ENCODE assay signal across 10 mouse cellular contexts in the genomic region with DNA sequence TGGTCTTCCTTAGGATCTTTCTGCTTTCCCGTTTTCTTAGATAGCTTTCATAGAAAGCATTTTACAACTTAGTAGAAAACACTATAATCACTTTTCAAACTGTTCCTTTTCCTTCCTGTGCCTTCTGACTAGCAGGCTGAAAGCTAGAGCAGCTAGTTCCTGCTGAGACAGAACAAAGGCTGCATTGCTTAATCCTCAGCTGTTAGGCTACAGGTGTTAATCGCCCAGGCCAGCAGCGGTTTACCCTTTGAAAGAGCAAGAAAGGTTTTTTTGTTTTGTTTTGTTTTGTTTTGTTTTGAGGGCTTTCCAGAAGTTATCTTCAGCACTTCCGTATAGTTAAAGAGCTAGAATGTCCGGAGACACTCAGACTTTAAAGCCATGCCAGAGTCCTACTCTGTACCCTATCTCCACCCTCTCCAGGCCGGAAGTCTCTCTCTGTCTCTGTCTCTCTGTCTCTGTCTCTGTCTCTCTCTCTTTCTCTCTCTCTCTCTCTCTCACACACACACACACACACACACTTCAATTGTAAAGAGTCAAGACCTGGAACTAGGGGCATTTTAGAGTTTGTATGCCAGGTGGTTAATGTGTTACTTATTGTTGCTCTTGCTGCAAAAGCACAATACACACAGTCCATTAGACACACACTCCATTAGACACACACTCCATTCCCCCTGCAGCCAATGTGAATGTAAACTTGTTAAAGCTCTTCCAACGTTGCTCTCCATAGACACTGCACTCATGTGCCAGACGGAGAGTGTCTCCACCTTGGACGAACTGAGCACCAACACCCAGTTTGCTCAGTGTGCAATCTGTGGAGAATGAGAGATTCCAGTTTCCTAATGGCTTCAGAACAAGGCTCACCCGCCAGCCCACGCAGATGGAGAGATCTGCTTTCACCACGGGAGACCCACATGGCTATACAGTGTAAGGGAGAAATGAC. TPM values are rescaled to one million over a fixed set of nuclear protein-coding genes. Genes with fewer than 3 reads are reported as not detected.
DNase-seq lines count a peak whose midpoint lies in the region; ATAC-seq and TF ChIP-seq lines count a peak whose summit lies in the region.
"Had no signal": no experiment of that assay in that cellular context is flagged by ENCODE, and none has a peak within 500 bp of the region (broad histone marks: within the 10 kb centered on the region; RNA-seq: fewer than 3 reads in every experiment).

No protein-coding gene starts in this region.

- no peaks in the 10 kb centered on the region; the same call in 1 of the 2 replicates for H3K4me1 ChIP-seq in forebrain, embryonic 16.5 days (replicated peaks; ENCODE audit: control insufficient read depth, insufficient read depth, low read length)
- no peaks in the 10 kb centered on the region for H3K4me1 ChIP-seq in forebrain, embryonic 11.5 days (replicated peaks; ENCODE audit: control insufficient read depth, insufficient read depth, low read length)
- H3K4me1 ChIP-seq in liver, postnatal 0 days (ENCODE audit: insufficient read depth): peaks cover 2% of the 10 kb centered on the region; the same call in 1 of the 2 replicates

- TF ChIP-seq POLR2A in brain, embryonic 14.5 days (IDR thresholded peaks at IDR 0.05; ENCODE audit: borderline replicate concordance, extremely low read depth, insufficient read depth, insufficient read length, poor library complexity, severe bottlenecking): no peak

- no peak for DNase-seq in forebrain, embryonic 11.5 days (ENCODE audit: low spot score)
- peak; percentile 49 for DNase-seq in brain, embryonic 14.5 days (ENCODE audit: low read depth)
- peak; percentile 23 for DNase-seq in kidney, adult 18-20 months
- no peak for DNase-seq in liver, postnatal 0 days
- no peak for DNase-seq in frontal cortex, postnatal 25 days (ENCODE audit: low spot score in 2 of 2)
- no peak for DNase-seq in urinary bladder, postnatal 4 days (ENCODE audit: low spot score in 2 of 2)

- no peak overlapping the region for H3K4me2 ChIP-seq in forebrain, embryonic 16.5 days (ENCODE audit: low read length)
- no peak overlapping the region for H3K4me2 ChIP-seq in forebrain, embryonic 11.5 days (ENCODE audit: low read depth, low read length, severe bottlenecking)
- H3K4me2 ChIP-seq in liver, postnatal 0 days (ENCODE audit: low read depth, low read length): peak overlapping the region; percentile 48
- H3K4me2 ChIP-seq: neural tube, embryonic 12.5 days had no signal

- peak; percentile 33; the same call in 1 of the 2 replicates for ATAC-seq in forebrain, embryonic 16.5 days
- ATAC-seq in forebrain, embryonic 11.5 days (replicated peaks; ENCODE audit: low FRiP score): no peak
- peak; percentile 71 for ATAC-seq in liver, postnatal 0 days
- no peak for ATAC-seq in inflammation-experienced regulatory T-cells, adult 6 months

- WGBS in forebrain, embryonic 16.5 days: 18% methylated on average over 12 of the region's 12 CpGs
- 28% methylated on average over 12 of the region's 12 CpGs for WGBS in forebrain, embryonic 11.5 days
- 29% methylated on average over 12 of the region's 12 CpGs for WGBS in liver, postnatal 0 days (ENCODE audit: insufficient replicate concordance)

- no peak overlapping the region for H3K4me3 ChIP-seq in forebrain, embryonic 16.5 days (replicated peaks; ENCODE audit: low read length)
- no peak overlapping the region for H3K4me3 ChIP-seq in forebrain, embryonic 11.5 days (ENCODE audit: low read depth, low read length)
- no peak overlapping the region for H3K4me3 ChIP-seq in liver, postnatal 0 days (ENCODE audit: low read depth, low read length)
- H3K4me3 ChIP-seq: neural tube, embryonic 12.5 days had no signal

- H3K27ac ChIP-seq in forebrain, embryonic 16.5 days (ENCODE audit: low read length): no peak overlapping the region
- no peak overlapping the region for H3K27ac ChIP-seq in forebrain, embryonic 11.5 days (ENCODE audit: low read depth, low read length)
- peak overlapping the region; percentile 67 for H3K27ac ChIP-seq in liver, postnatal 0 days (ENCODE audit: low read depth)
- H3K27ac ChIP-seq: neural tube, embryonic 12.5 days had no signal

- no peaks in the 10 kb centered on the region for H3K9me3 ChIP-seq in forebrain, embryonic 16.5 days (ENCODE audit: control insufficient read depth, low read length)
- H3K9me3 ChIP-seq in forebrain, embryonic 11.5 days (ENCODE audit: control insufficient read depth, low read length): no peaks in the 10 kb centered on the region
- H3K9me3 ChIP-seq in liver, postnatal 0 days (ENCODE audit: low read length): no peaks in the 10 kb centered on the region
- H3K9me3 ChIP-seq: neural tube, embryonic 12.5 days had no signal

- TF ChIP-seq EP300 in liver, postnatal 0 days (IDR thresholded peaks at IDR 0.05; ENCODE audit: low read depth): no peak

- no peak overlapping the region for H3K9ac ChIP-seq in forebrain, embryonic 16.5 days (replicated peaks; ENCODE audit: low read depth, low read length)
- H3K9ac ChIP-seq in forebrain, embryonic 11.5 days (ENCODE audit: low read length): no peak overlapping the region
- H3K9ac ChIP-seq in liver, postnatal 0 days (replicated peaks): no peak overlapping the region
- H3K9ac ChIP-seq: neural tube, embryonic 12.5 days had no signal

- H3K27me3 ChIP-seq in forebrain, embryonic 16.5 days (replicated peaks; ENCODE audit: control insufficient read depth, insufficient read depth, low read length): no peaks in the 10 kb centered on the region
- no peaks in the 10 kb centered on the region for H3K27me3 ChIP-seq in forebrain, embryonic 11.5 days (ENCODE audit: control insufficient read depth, insufficient read depth, low read length)
- no peaks in the 10 kb centered on the region for H3K27me3 ChIP-seq in liver, postnatal 0 days (ENCODE audit: insufficient read depth, low read length)
- H3K27me3 ChIP-seq: neural tube, embryonic 12.5 days had no signal

- no peak for TF ChIP-seq CTCF in brain, embryonic 14.5 days (IDR thresholded peaks at IDR 0.05; ENCODE audit: borderline replicate concordance, extremely low read depth, insufficient read depth, insufficient read length)
- no peak for TF ChIP-seq CTCF in liver, postnatal 0 days (IDR thresholded peaks at IDR 0.05; ENCODE audit: low read depth)

- H3K36me3 ChIP-seq in forebrain, embryonic 16.5 days (ENCODE audit: control insufficient read depth, insufficient read depth): no peaks in the 10 kb centered on the region
- H3K36me3 ChIP-seq in forebrain, embryonic 11.5 days (ENCODE audit: control insufficient read depth, insufficient read depth, low read length): no peaks in the 10 kb centered on the region
- no peaks in the 10 kb centered on the region for H3K36me3 ChIP-seq in liver, postnatal 0 days (replicated peaks; ENCODE audit: insufficient read depth, low read length)
- H3K36me3 ChIP-seq: neural tube, embryonic 12.5 days had no signal

RNA-seq across cellular contexts. Expression of a gene that starts 35.5 kb away (rescaled TPM):
- polyA plus RNA-seq in forebrain, embryonic 16.5 days (2015; fragmentation: Nextera tagmentation; extraction: Ambion mirVana): 12.1 and 12.5 TPM in 2 replicates
- 33.9 and 34.3 TPM in 2 replicates for polyA plus RNA-seq in forebrain, embryonic 11.5 days (2014; fragmentation: Nextera tagmentation; extraction: Ambion mirVana)
- polyA plus RNA-seq in brain, embryonic 14.5 days (2012; rRNA removed): 10.8 and 12.3 TPM in 2 replicates
- polyA plus RNA-seq in liver, postnatal 0 days (2015; fragmentation: Nextera tagmentation; extraction: Ambion mirVana): 7.3 and 8.3 TPM in 2 replicates
- polyA plus RNA-seq in inflammation-experienced regulatory T-cells, adult 6 months (2017; shearing (Covaris generic)): 10 to 100 TPM in 1 of 3 experiments, 1 to 10 TPM in 2; 9.6 to 10.3 (median 9.9) TPM

RNA-seq across cellular contexts. Expression of a gene that starts 42.8 kb away (rescaled TPM):
- polyA plus RNA-seq in forebrain, embryonic 16.5 days (2015; fragmentation: Nextera tagmentation; extraction: Ambion mirVana): not detected in 2 replicates
- polyA plus RNA-seq in forebrain, embryonic 11.5 days (2014; fragmentation: Nextera tagmentation; extraction: Ambion mirVana): not detected in 2 replicates
- polyA plus RNA-seq in brain, embryonic 14.5 days (2012; rRNA removed): not detected in 2 replicates
- polyA plus RNA-seq in liver, postnatal 0 days (2015; fragmentation: Nextera tagmentation; extraction: Ambion mirVana): not detected in 2 replicates
- polyA plus RNA-seq in inflammation-experienced regulatory T-cells, adult 6 months (2017; shearing (Covaris generic)): not detected
- polyA plus RNA-seq: limb, embryonic 14.5 days; neural tube, embryonic 12.5 days had no signal

Comparison
In these comparisons a context has a peak if more than half of its experiments do, and no peak if none do; other contexts are left out.
1. ATAC-seq: peak in forebrain, embryonic 16.5 days (single experiment) and liver, postnatal 0 days (single experiment); none in forebrain, embryonic 11.5 days (single experiment) and inflammation-experienced regulatory T-cells, adult 6 months (single experiment).
2. DNase-seq: peak in brain, embryonic 14.5 days (single experiment) and kidney, adult 18-20 months (single experiment); none in forebrain, embryonic 11.5 days (single experiment), liver, postnatal 0 days (single experiment), frontal cortex, postnatal 25 days (0 of 2) and urinary bladder, postnatal 4 days (0 of 2).